Mouse (Mus musculus) monocyte, adult 5-6 weeks (primary cell): ENCODE results near the gene Mn1. TPM values are rescaled to one million over a fixed set of nuclear protein-coding genes. Genes with fewer than 3 reads are reported as not detected.

Source experiments
- total RNA-seq: library from RNA; stranded (forward); fragments of 200-1000, 200-491, 200-594 nt; gene quantifications from 3 replicates; pipeline ENCODE4 v1.2.3, GENCODE M21; 2017

Mn1 gene
- total RNA-seq, 1 experiment from 2014 or later = not detected

Other genes starting within 250 kb of the Mn1 start
- 12.8 to 26.2 TPM (median 18.9 TPM) in 3 replicates for gene Pitpnb, start 86.6 kb upstream of the Mn1 start, total RNA-seq